Mouse (Mus musculus): Measurements from ENCODE around the gene Srsf1. TPM values are rescaled to one million over a fixed set of nuclear protein-coding genes. Genes with fewer than 3 reads are reported as not detected.

Gene Srsf1
- 235 and 280 TPM in 2 replicates for polyA plus RNA-seq (2014; fragmentation: Nextera tagmentation; extraction: Ambion mirVana)

- peaks cover 13% of the 10 kb centered on the region for H3K36me3 ChIP-seq (ENCODE audit: control insufficient read depth, insufficient read depth, low read length)
- H3K4me1 ChIP-seq (ENCODE audit: control insufficient read depth, insufficient read depth, low read length), result peaks cover 28% of the 10 kb centered on the region
- H3K4me3 ChIP-seq (ENCODE audit: low read depth, low read length), result peak within 1 kb of the TSS; percentile 98
- H3K27ac ChIP-seq (ENCODE audit: low read depth, low read length), result peak within 1 kb of the TSS; percentile 98
- H3K9me3 ChIP-seq (ENCODE audit: control insufficient read depth, low read length), result no peaks in the 10 kb centered on the region
- under 1% methylated on average over 59 of the region's 60 CpGs for WGBS
- no peaks in the 10 kb centered on the region for H3K27me3 ChIP-seq (ENCODE audit: control insufficient read depth, insufficient read depth, low read length)
- peak within 1 kb of the TSS; percentile 94 for H3K4me2 ChIP-seq (ENCODE audit: low read depth, low read length)
- peak; percentile 92 for ATAC-seq (ENCODE audit: low read depth)
- H3K9ac ChIP-seq (replicated peaks; ENCODE audit: low read depth, low read length), result peak within 1 kb of the TSS; percentile 97
Observed at GRCm38 (mm10) chr11:88046944-88047794, at the start of gene Srsf1. TSS of gene Srsf1 (plus strand) at chr11:88047373.

GRCm38 (mm10) chr11:87999751-88000150 is 47.4 kb upstream of the Srsf1 start:
- no peaks in the 10 kb centered on the region for H3K27me3 ChIP-seq (ENCODE audit: control insufficient read depth, insufficient read depth, low read length)
- 92% methylated on average over 5 of the region's 5 CpGs for WGBS
- ATAC-seq (ENCODE audit: low read depth), result no peak
- no peak overlapping the region for H3K9ac ChIP-seq (replicated peaks; ENCODE audit: low read depth, low read length)
- H3K9me3 ChIP-seq (ENCODE audit: control insufficient read depth, low read length), result no peaks in the 10 kb centered on the region
- no peak overlapping the region for H3K4me2 ChIP-seq (ENCODE audit: low read depth, low read length)
- no peak overlapping the region for H3K4me3 ChIP-seq (ENCODE audit: low read depth, low read length)
- no peaks in the 10 kb centered on the region for H3K4me1 ChIP-seq (ENCODE audit: control insufficient read depth, insufficient read depth, low read length)
- no peak overlapping the region for H3K27ac ChIP-seq (ENCODE audit: low read depth, low read length)
- no peaks in the 10 kb centered on the region for H3K36me3 ChIP-seq (ENCODE audit: control insufficient read depth, insufficient read depth, low read length)

- Histone ChIP-seq H3K9ac (replicated peaks; ENCODE audit: low read depth, low read length) (no peak overlapping the region), H3K27me3 (ENCODE audit: control insufficient read depth, insufficient read depth, low read length) (no peaks in the 10 kb centered on the region), H3K9me3 (ENCODE audit: control insufficient read depth, low read length) (no peaks in the 10 kb centered on the region), H3K27ac (ENCODE audit: low read depth, low read length) (no peak overlapping the region), H3K36me3 (ENCODE audit: control insufficient read depth, insufficient read depth, low read length) (no peaks in the 10 kb centered on the region), H3K4me1 (ENCODE audit: control insufficient read depth, insufficient read depth, low read length) (no peaks in the 10 kb centered on the region), H3K4me2 (ENCODE audit: low read depth, low read length) (no peak overlapping the region), H3K4me3 (ENCODE audit: low read depth, low read length) (no peak overlapping the region)
- ATAC-seq (ENCODE audit: low read depth), result no peak
- WGBS, result 73% methylated on average over 4 of the region's 4 CpGs
Observed at GRCm38 (mm10) chr11:88002738-88003137, 44.4 kb upstream of the Srsf1 start.

GRCm38 (mm10) chr11:88004123-88004522 is 43.0 kb upstream of the Srsf1 start:
- no peak for ATAC-seq (ENCODE audit: low read depth)
- Histone ChIP-seq H3K9ac (replicated peaks; ENCODE audit: low read depth, low read length) (no peak overlapping the region), H3K4me1 (ENCODE audit: control insufficient read depth, insufficient read depth, low read length) (no peaks in the 10 kb centered on the region), H3K4me2 (ENCODE audit: low read depth, low read length) (no peak overlapping the region), H3K36me3 (ENCODE audit: control insufficient read depth, insufficient read depth, low read length) (no peaks in the 10 kb centered on the region), H3K27ac (ENCODE audit: low read depth, low read length) (no peak overlapping the region), H3K9me3 (ENCODE audit: control insufficient read depth, low read length) (no peaks in the 10 kb centered on the region), H3K27me3 (ENCODE audit: control insufficient read depth, insufficient read depth, low read length) (no peaks in the 10 kb centered on the region), H3K4me3 (ENCODE audit: low read depth, low read length) (no peak overlapping the region)
- WGBS, result 58% methylated on average over 2 of the region's 2 CpGs

- no peak overlapping the region for H3K4me2 ChIP-seq (ENCODE audit: low read depth, low read length)
- no peaks in the 10 kb centered on the region for H3K27me3 ChIP-seq (ENCODE audit: control insufficient read depth, insufficient read depth, low read length)
- H3K4me1 ChIP-seq (ENCODE audit: control insufficient read depth, insufficient read depth, low read length), result peaks cover 10% of the 10 kb centered on the region; the same call in 1 of the 2 replicates
- no peak overlapping the region for H3K27ac ChIP-seq (ENCODE audit: low read depth, low read length)
- WGBS, result 76% methylated on average over 1 of the region's 1 CpGs
- no peak for ATAC-seq (ENCODE audit: low read depth)
- no peaks in the 10 kb centered on the region for H3K36me3 ChIP-seq (ENCODE audit: control insufficient read depth, insufficient read depth, low read length)
- H3K9me3 ChIP-seq (ENCODE audit: control insufficient read depth, low read length), result no peaks in the 10 kb centered on the region
- no peak overlapping the region for H3K9ac ChIP-seq (replicated peaks; ENCODE audit: low read depth, low read length)
- H3K4me3 ChIP-seq (ENCODE audit: low read depth, low read length), result no peak overlapping the region
Observed at GRCm38 (mm10) chr11:88008641-88009040, 38.5 kb upstream of the Srsf1 start.

GRCm38 (mm10) chr11:88009542-88010190 is 37.5 kb upstream of the Srsf1 start:
- H3K9me3 ChIP-seq (ENCODE audit: control insufficient read depth, low read length), result no peaks in the 10 kb centered on the region
- 19% methylated on average over 16 of the region's 16 CpGs for WGBS
- no peak overlapping the region for H3K27ac ChIP-seq (ENCODE audit: low read depth, low read length)
- H3K4me1 ChIP-seq (ENCODE audit: control insufficient read depth, insufficient read depth, low read length), result peaks cover 10% of the 10 kb centered on the region; the same call in 1 of the 2 replicates
- no peak overlapping the region for H3K4me3 ChIP-seq (ENCODE audit: low read depth, low read length)
- H3K9ac ChIP-seq (replicated peaks; ENCODE audit: low read depth, low read length), result peak overlapping the region; percentile 17; the same call in 1 of the 2 replicates
- H3K27me3 ChIP-seq (ENCODE audit: control insufficient read depth, insufficient read depth, low read length), result no peaks in the 10 kb centered on the region
- H3K4me2 ChIP-seq (ENCODE audit: low read depth, low read length), result peak overlapping the region; percentile 28; the same call in 1 of the 2 replicates
- ATAC-seq (ENCODE audit: low read depth), result peak; percentile 41; the same call in 1 of the 2 replicates
- H3K36me3 ChIP-seq (ENCODE audit: control insufficient read depth, insufficient read depth, low read length), result no peaks in the 10 kb centered on the region

GRCm38 (mm10) chr11:88011208-88011913 is 35.8 kb upstream of the Srsf1 start:
- no peak for ATAC-seq (ENCODE audit: low read depth)
- H3K4me2 ChIP-seq (ENCODE audit: low read depth, low read length), result no peak overlapping the region
- H3K4me1 ChIP-seq (ENCODE audit: control insufficient read depth, insufficient read depth, low read length), result peaks cover 10% of the 10 kb centered on the region; the same call in 1 of the 2 replicates
- H3K9me3 ChIP-seq (ENCODE audit: control insufficient read depth, low read length), result no peaks in the 10 kb centered on the region
- WGBS, result 78% methylated on average over 11 of the region's 11 CpGs
- H3K27ac ChIP-seq (ENCODE audit: low read depth, low read length), result no peak overlapping the region
- no peaks in the 10 kb centered on the region for H3K27me3 ChIP-seq (ENCODE audit: control insufficient read depth, insufficient read depth, low read length)
- H3K36me3 ChIP-seq (ENCODE audit: control insufficient read depth, insufficient read depth, low read length), result no peaks in the 10 kb centered on the region
- H3K9ac ChIP-seq (replicated peaks; ENCODE audit: low read depth, low read length), result no peak overlapping the region
- no peak overlapping the region for H3K4me3 ChIP-seq (ENCODE audit: low read depth, low read length)

GRCm38 (mm10) chr11:88011914-88012419 is 35.2 kb upstream of the Srsf1 start:
- Histone ChIP-seq H3K9me3 (ENCODE audit: control insufficient read depth, low read length) (no peaks in the 10 kb centered on the region), H3K27me3 (ENCODE audit: control insufficient read depth, insufficient read depth, low read length) (no peaks in the 10 kb centered on the region), H3K27ac (ENCODE audit: low read depth, low read length) (no peak overlapping the region), H3K9ac (replicated peaks; ENCODE audit: low read depth, low read length) (no peak overlapping the region), H3K4me3 (ENCODE audit: low read depth, low read length) (no peak overlapping the region), H3K4me2 (ENCODE audit: low read depth, low read length) (no peak overlapping the region), H3K4me1 (ENCODE audit: control insufficient read depth, insufficient read depth, low read length) (peaks cover 10% of the 10 kb centered on the region; the same call in 1 of the 2 replicates), H3K36me3 (ENCODE audit: control insufficient read depth, insufficient read depth, low read length) (no peaks in the 10 kb centered on the region)
- no peak for ATAC-seq (ENCODE audit: low read depth)
- WGBS, result 91% methylated on average over 7 of the region's 7 CpGs

Data from neural tube, embryonic 14.5 days (tissue).